Mouse (Mus musculus) liver, adult 2 months (tissue): ENCODE data around the gene Rsbn1.

Experiments
- CTCF ChIP-seq: fragments of 200-500 bp; IDR thresholded peaks from 2 replicates; pipeline ENCODE4 v1.5.1; 2011; ENCODE audit warnings: low read depth, low read length, control low read depth
- POLR2A ChIP-seq: fragments of 200-500 bp; IDR thresholded peaks from 2 replicates; pipeline ENCODE4 v1.6.1; 2011; ENCODE audit warnings: low read length, control low read depth; ENCODE audit not compliant: insufficient read depth; ENCODE audit errors: extremely low read depth

DNA sequence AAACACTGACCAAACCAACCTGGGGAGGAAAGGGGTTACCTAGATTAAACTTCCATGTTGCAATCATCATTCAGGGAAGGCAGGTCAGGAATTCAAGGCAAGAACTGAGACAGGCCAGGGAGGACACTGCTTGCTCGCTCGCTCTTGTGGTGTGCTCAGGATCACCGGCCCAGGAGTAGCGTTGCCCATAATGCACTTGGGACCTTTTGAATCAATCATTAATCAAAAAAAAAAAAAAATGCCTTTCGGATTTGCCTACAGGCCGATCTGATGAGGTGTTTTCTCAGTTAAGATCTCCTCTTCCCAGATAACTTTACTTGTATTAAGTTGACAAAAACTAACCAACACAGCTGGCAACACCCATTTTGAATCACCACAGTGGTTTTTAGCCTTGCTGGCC, 49.7 kb upstream of the Rsbn1 start:
- TF ChIP-seq POLR2A (no peak), CTCF (no peak)
